12 mouse cellular contexts compared by ENCODE assay signal in genomic region chr16:4978275-4979051, GRCm38 (mm10). TPM values are rescaled to one million over a fixed set of nuclear protein-coding genes. Genes with fewer than 3 reads are reported as not detected.
A peak's percentile ranks its signal among the peaks of the same experiment; 100 is the strongest.
DNase-seq lines count a peak whose midpoint lies in the region; ATAC-seq and TF ChIP-seq lines count a peak whose summit lies in the region.
"Had no signal": no experiment of that assay in that cellular context is flagged by ENCODE, and none has a peak within 500 bp of the region (broad histone marks: within the 10 kb centered on the region; RNA-seq: fewer than 3 reads in every experiment).

No protein-coding gene starts in this region.

- no peak overlapping the region for H3K27ac ChIP-seq in liver, embryonic 13.5 days
- H3K27ac ChIP-seq in olfactory bulb, adult 2 months (ENCODE audit: insufficient read depth, low read depth, low read length), result peak overlapping the region; percentile 40
- H3K27ac ChIP-seq in cerebellum, adult 2 months (ENCODE audit: insufficient read depth, low read length), result no peak overlapping the region
- H3K27ac ChIP-seq: forebrain, embryonic 10.5 days; hindbrain, embryonic 13.5 days had no signal

- H3K27me3 ChIP-seq in liver, embryonic 13.5 days, result peaks cover 8% of the 10 kb centered on the region; the same call in 1 of the 2 replicates
- no peaks in the 10 kb centered on the region for H3K27me3 ChIP-seq in cerebellum, adult 2 months (ENCODE audit: control insufficient read depth, insufficient read depth, low read length)
- H3K27me3 ChIP-seq: hindbrain, embryonic 13.5 days had no signal

- WGBS in liver, embryonic 13.5 days (ENCODE audit: insufficient replicate concordance), result 40% methylated on average over 5 of the region's 5 CpGs
- WGBS in olfactory bulb, adult 2 months, result 46% methylated on average over 5 of the region's 5 CpGs
- WGBS in cerebellum, adult 2 months, result 49% methylated on average over 5 of the region's 5 CpGs

- intact Hi-C loops in left cerebral cortex, postnatal 25 days (cut with DNase I), result loop anchor here (5.0 kb wide), 1 partner anchor 169 kb away; the partner anchor contains the start of gene Sec14l5

- peak; percentile 30 for DNase-seq in cerebellum, adult 9-10 months
- DNase-seq in cerebellum, postnatal 25 days, result no peak
- DNase-seq in liver, embryonic 13.5 days, result peak; percentile 11
- no peak for DNase-seq in liver
- peak; percentile 52 to 83 for DNase-seq in left cerebral cortex, postnatal 25 days (ENCODE audit: low spot score in 2 of 2)
- no peak for DNase-seq in cerebellum, adult 2 months
- no peak for DNase-seq in adrenal gland, postnatal 10 days
- DNase-seq: cerebellum, postnatal 14 days; thymus, postnatal 25 days had no signal

- no peaks in the 10 kb centered on the region for H3K9me3 ChIP-seq in liver, embryonic 13.5 days (replicated peaks)
- H3K9me3 ChIP-seq: forebrain, embryonic 10.5 days; hindbrain, embryonic 13.5 days had no signal

- H3K4me1 ChIP-seq in liver, embryonic 13.5 days (replicated peaks), result peaks cover 9% of the 10 kb centered on the region
- H3K4me1 ChIP-seq in olfactory bulb, adult 2 months (ENCODE audit: control insufficient read depth, insufficient read depth, low read length), result peaks cover 16% of the 10 kb centered on the region
- peaks cover 33% of the 10 kb centered on the region for H3K4me1 ChIP-seq in cerebellum, adult 2 months (ENCODE audit: control insufficient read depth, insufficient read depth, low read length)
- H3K4me1 ChIP-seq: forebrain, embryonic 10.5 days; hindbrain, embryonic 13.5 days had no signal

- no peak for TF ChIP-seq POLR2A in olfactory bulb, adult 2 months (IDR thresholded peaks at IDR 0.05; ENCODE audit: insufficient read depth, low read depth, low read length)
- no peak for TF ChIP-seq POLR2A in cerebellum, adult 2 months (IDR thresholded peaks at IDR 0.05; ENCODE audit: borderline replicate concordance, insufficient read depth, low read length)

- H3K9ac ChIP-seq in liver, embryonic 13.5 days, result no peak overlapping the region
- H3K9ac ChIP-seq: hindbrain, embryonic 13.5 days had no signal

- no peak for TF ChIP-seq CTCF in olfactory bulb, adult 2 months (IDR thresholded peaks at IDR 0.05; ENCODE audit: insufficient read depth, low read depth, low read length)
- no peak for TF ChIP-seq CTCF in cerebellum, adult 2 months (IDR thresholded peaks at IDR 0.05; ENCODE audit: borderline replicate concordance, insufficient read depth, low read depth, low read length)

- H3K4me2 ChIP-seq in liver, embryonic 13.5 days, result no peak overlapping the region
- H3K4me2 ChIP-seq: hindbrain, embryonic 13.5 days had no signal

- ATAC-seq in liver, embryonic 13.5 days (ENCODE audit: low read depth), result peak; percentile 52; the same call in 1 of the 2 replicates

- H3K4me3 ChIP-seq in liver, embryonic 13.5 days (replicated peaks), result no peak overlapping the region
- no peak overlapping the region for H3K4me3 ChIP-seq in olfactory bulb, adult 2 months (ENCODE audit: insufficient read depth, low read depth, low read length)
- H3K4me3 ChIP-seq in cerebellum, adult 2 months (replicated peaks; ENCODE audit: insufficient read depth, low read depth, low read length), result no peak overlapping the region
- H3K4me3 ChIP-seq: forebrain, embryonic 10.5 days; hindbrain, embryonic 13.5 days had no signal

- H3K36me3 ChIP-seq in liver, embryonic 13.5 days, result no peaks in the 10 kb centered on the region
- H3K36me3 ChIP-seq: forebrain, embryonic 10.5 days; hindbrain, embryonic 13.5 days had no signal

RNA-seq across cellular contexts. Expression of gene Anks3, which starts 14.5 kb away (rescaled TPM):
- 12.1 and 13.9 TPM in 2 replicates for polyA plus RNA-seq in liver, embryonic 13.5 days (2015; fragmentation: Nextera tagmentation; extraction: Ambion mirVana)
- total RNA-seq in left cerebral cortex, postnatal 25 days (2021), result 10 to 100 TPM; 54.9 to 61.8 TPM
- polyA plus RNA-seq in olfactory bulb, adult 2 months (2012; ENCODE audit: insufficient read depth, insufficient read length, low replicate concordance, missing spikeins), result not detected in 2 replicates
- polyA plus RNA-seq in cerebellum, adult 2 months (2012; rRNA removed), result 104 and 112 TPM in 2 replicates
- total RNA-seq in adrenal gland, postnatal 10 days (2021), result 10 to 100 TPM; 30.3 to 41.9 TPM

RNA-seq across cellular contexts. Expression of gene Sept12, which starts 19.2 kb away (rescaled TPM):
- polyA plus RNA-seq in liver, embryonic 13.5 days (2015; fragmentation: Nextera tagmentation; extraction: Ambion mirVana), result not detected in 2 replicates
- not detected for total RNA-seq in left cerebral cortex, postnatal 25 days (2021)
- polyA plus RNA-seq in olfactory bulb, adult 2 months (2012; ENCODE audit: insufficient read depth, insufficient read length, low replicate concordance, missing spikeins), result not detected in 2 replicates
- not detected in 2 replicates for polyA plus RNA-seq in cerebellum, adult 2 months (2012; rRNA removed)
- not detected for total RNA-seq in adrenal gland, postnatal 10 days (2021)
- polyA plus RNA-seq: forebrain, embryonic 10.5 days; hindbrain, embryonic 13.5 days had no signal

RNA-seq across cellular contexts. Expression of gene Smim22, which starts 28.6 kb away (rescaled TPM):
- 4.6 and 6.3 TPM in 2 replicates for polyA plus RNA-seq in liver, embryonic 13.5 days (2015; fragmentation: Nextera tagmentation; extraction: Ambion mirVana)
- total RNA-seq in left cerebral cortex, postnatal 25 days (2021), result not detected
- not detected in 2 replicates for polyA plus RNA-seq in olfactory bulb, adult 2 months (2012; ENCODE audit: insufficient read depth, insufficient read length, low replicate concordance, missing spikeins)
- polyA plus RNA-seq in cerebellum, adult 2 months (2012; rRNA removed), result 1.00 and 2.5 TPM in 2 replicates
- total RNA-seq in adrenal gland, postnatal 10 days (2021), result 1 to 10 TPM in 1 of 2 experiments, not detected in 1; 1.4 TPM

RNA-seq across cellular contexts. Expression of gene Rogdi, which starts 34.9 kb away (rescaled TPM):
- 42.6 and 45.7 TPM in 2 replicates for polyA plus RNA-seq in liver, embryonic 13.5 days (2015; fragmentation: Nextera tagmentation; extraction: Ambion mirVana)
- 100 to 1,000 TPM; 195 to 210 TPM for total RNA-seq in left cerebral cortex, postnatal 25 days (2021)
- not detected in 2 replicates for polyA plus RNA-seq in olfactory bulb, adult 2 months (2012; ENCODE audit: insufficient read depth, insufficient read length, low replicate concordance, missing spikeins)
- 274 and 294 TPM in 2 replicates for polyA plus RNA-seq in cerebellum, adult 2 months (2012; rRNA removed)
- total RNA-seq in adrenal gland, postnatal 10 days (2021), result 10 to 100 TPM; 33.0 to 43.7 TPM

RNA-seq across cellular contexts. Expression of gene Nudt16l1, which starts 39.9 kb away (rescaled TPM):
- 53.6 and 55.1 TPM in 2 replicates for polyA plus RNA-seq in liver, embryonic 13.5 days (2015; fragmentation: Nextera tagmentation; extraction: Ambion mirVana)
- total RNA-seq in left cerebral cortex, postnatal 25 days (2021), result 10 to 100 TPM; 72.4 TPM
- polyA plus RNA-seq in olfactory bulb, adult 2 months (2012; ENCODE audit: insufficient read depth, insufficient read length, low replicate concordance, missing spikeins), result not detected in 2 replicates
- polyA plus RNA-seq in cerebellum, adult 2 months (2012; rRNA removed), result 102 and 104 TPM in 2 replicates
- 10 to 100 TPM; 63.3 to 79.9 TPM for total RNA-seq in adrenal gland, postnatal 10 days (2021)

Comparison
In these comparisons a context has a peak if more than half of its experiments do, and no peak if none do; other contexts are left out.
1. DNase-seq: peak in cerebellum, adult 9-10 months (single experiment), liver, embryonic 13.5 days (single experiment) and left cerebral cortex, postnatal 25 days (2 of 2); none in cerebellum, postnatal 25 days (0 of 2), liver (single experiment), cerebellum, adult 2 months (0 of 2) and adrenal gland, postnatal 10 days (single experiment).